Mouse (Mus musculus): ENCODE data around the gene Oas3. TPM values are rescaled to one million over a fixed set of nuclear protein-coding genes. Genes with fewer than 3 reads are reported as not detected.
A peak's percentile ranks its signal among the peaks of the same experiment; 100 is the strongest.
"Not testable (repeated sequence)": the region's sequence is repeated elsewhere in the genome, so short reads cannot be mapped to it uniquely, and the experiment has no call there.

Oas3 gene
- 0.22 and 0.41 TPM in 2 replicates for total RNA-seq (2021)
- long read RNA-seq, experiment 1, partial matches to known transcripts: 0 of 1 reads
- long read RNA-seq, experiment 1, other reads (novel, unspliced or antisense): 1 of 1 reads
- long read RNA-seq, experiment 2: 0 reads

- no peak for DNase-seq
These were observed at the start of gene Oas3 for GRCm38 (mm10) chr5:120777478-120777877. Oas3 (minus strand) TSS chr5:120777661.

GRCm38 (mm10) chr5:120818999-120819398 is 41.5 kb upstream of the Oas3 start:
- DNase-seq: no peak

GRCm38 (mm10) chr5:120815949-120816348 is 38.5 kb upstream of the Oas3 start:
- DNase-seq: peak; percentile 40

- peak; percentile 5 for DNase-seq
These were observed 35.6 kb upstream of the Oas3 start for GRCm38 (mm10) chr5:120813023-120813422.

- DNase-seq: peak; percentile 91
These were observed 34.7 kb upstream of the Oas3 start, which contains the start of gene Oas1c for GRCm38 (mm10) chr5:120811951-120812819. Oas1c (minus strand) TSS chr5:120812514.

DNA sequence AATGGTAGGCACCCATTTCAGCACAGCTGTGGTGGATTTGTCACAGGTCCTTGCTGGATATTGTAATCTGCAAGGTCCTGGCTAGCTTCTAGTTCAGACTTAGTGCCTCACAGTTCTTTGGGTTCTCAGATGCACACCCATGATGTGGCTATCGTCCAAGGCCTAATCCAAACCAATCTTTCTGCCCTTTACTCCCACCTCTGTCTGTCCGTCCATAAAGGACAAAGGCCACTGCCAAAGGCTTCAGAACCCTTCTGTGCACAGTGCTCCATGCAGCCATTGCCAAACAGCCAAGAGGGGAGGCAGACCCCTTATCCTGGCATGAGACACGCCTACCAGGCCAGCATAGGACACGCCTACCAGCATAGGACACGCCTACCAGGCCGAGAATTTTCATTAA is 31.7 kb upstream of the Oas3 start:
- DNase-seq: no peak

DNA sequence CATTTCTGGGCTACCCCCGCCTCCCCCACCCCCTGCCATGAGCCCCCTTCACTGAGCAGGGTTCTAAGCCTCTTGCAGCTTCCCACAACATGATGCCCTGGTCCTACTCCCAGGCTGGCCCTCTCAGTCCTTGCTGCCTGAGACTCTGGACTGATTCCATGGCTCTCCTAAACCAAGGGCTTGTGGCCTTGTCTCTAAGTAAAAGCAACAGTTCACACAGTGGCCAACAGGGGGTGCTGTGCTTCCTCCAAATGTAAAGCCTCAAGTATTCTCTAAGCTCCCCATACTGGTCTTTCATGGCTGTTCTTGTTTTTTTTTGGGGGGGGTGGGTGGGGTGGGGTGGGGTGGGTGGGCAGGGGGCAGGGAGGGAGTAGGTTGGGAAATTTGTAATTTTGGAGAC is 29.0 kb upstream of the Oas3 start:
- DNase-seq: peak; percentile 65

- DNase-seq: no peak
These were observed 26.1 kb upstream of the Oas3 start for GRCm38 (mm10) chr5:120803596-120803995.

DNA sequence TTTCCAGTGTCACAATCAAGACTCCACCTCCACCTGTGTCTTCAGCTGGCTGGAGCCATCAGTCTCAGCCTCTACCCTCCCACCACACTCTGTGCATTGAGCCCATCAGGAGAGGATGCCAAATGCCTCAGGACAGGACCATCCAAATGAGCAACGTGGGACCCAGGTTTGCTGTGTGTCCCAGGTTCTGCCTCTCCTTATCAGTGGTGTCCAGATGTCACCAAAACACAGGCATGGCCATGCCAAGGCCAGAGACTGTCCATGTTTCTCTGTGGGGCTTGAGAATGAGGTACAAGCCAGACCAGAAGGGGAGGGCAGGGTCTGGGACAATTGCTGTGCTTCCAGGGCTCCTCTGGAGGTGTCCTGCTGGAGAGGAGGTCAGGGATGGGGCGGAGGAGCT is 21.5 kb upstream of the Oas3 start:
- DNase-seq: not testable (repeated sequence)

DNA sequence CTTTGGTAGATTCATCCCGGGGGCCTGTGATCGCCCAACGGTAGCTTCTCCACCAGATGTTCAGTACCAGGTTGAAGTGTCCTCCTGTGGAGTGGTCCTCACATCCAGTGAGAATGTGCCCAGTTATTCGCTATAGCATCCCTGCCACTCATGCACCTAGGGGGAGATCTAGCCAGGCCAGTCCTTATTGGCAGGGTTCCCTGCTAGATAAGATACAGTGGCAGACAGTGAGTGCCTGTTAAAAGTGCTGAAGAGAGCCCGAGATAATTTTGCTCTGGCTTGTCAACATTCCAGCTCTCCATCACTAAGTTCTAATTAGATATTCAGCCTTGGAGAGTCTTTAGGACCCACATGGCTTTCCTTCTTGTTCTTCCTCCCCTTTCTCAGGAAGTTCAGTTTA is 20.7 kb upstream of the Oas3 start:
- DNase-seq: not testable (repeated sequence)

DNA sequence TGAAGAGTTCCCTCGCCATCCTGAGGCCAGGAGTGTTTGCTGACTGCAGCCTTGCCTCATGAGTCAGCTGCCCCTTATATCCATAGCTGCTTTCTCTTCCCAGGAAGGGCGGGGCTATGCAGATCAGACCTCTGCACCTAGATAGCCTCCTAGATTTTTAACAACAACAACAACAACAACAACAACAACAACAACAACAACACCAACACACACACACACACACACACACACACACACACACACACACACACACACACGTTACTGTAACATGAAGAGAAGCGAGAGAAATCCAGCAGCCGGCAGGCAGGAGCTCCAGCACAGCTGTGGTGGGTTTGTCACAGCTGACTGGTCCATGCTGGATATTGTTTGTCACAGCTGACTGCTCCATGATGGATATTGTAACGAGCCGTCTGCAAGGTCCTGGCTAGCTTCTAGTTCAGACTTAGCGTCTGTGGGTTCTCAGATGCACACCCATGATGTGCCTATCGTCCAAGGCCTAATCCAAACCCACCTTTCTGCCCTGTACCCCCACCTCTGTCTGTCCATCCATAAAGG is 18.1 kb upstream of the Oas3 start, which contains the start of gene Oas1e:
TSS of gene Oas1e (minus strand) at position 51 of the 555 bp plus-strand sequence.
- DNase-seq: not testable (repeated sequence)

DNA sequence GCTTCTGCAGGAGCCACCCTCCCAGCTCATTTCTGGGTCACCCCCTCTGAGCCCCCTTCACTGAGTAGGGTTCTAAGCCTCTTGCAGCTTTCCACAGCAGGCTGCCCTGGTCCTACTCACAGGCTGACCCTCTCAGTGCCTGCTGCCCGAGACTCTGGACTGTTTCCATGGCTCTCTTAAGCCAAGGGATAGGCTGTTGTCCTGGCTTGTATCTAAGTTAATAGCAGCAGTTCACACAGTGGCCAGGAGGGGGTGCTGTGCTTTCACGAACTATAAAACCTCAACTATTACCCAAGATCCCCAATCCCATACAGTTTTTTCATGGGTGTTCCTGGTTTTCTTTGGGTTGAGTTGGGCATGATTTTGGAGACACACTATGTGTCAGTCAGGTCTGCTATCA is 15.6 kb upstream of the Oas3 start:
- peak; percentile 70 for DNase-seq

GRCm38 (mm10) chr5:120787042-120787441 is 9.6 kb upstream of the Oas3 start:
- DNase-seq: no peak

DNA sequence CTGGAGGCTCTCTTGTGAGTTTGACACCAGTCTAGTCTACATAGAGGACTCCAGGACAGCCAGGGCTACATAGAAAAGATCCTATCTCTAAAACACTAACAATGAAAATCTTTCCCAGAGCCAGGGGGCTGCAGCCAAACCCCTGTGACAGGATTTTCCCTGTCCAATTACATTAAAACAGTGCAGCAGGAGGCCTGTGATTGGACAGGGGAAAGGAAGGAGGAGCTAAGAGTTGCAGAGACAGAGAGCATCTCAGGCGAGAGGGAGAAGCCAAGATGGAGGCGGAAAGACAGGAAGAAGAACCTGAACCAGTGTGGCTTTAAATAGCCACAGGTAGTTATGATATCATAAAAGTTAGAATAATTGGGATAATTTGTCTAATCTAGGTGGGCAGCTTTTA is 5.0 kb upstream of the Oas3 start:
- no peak for DNase-seq

DNA sequence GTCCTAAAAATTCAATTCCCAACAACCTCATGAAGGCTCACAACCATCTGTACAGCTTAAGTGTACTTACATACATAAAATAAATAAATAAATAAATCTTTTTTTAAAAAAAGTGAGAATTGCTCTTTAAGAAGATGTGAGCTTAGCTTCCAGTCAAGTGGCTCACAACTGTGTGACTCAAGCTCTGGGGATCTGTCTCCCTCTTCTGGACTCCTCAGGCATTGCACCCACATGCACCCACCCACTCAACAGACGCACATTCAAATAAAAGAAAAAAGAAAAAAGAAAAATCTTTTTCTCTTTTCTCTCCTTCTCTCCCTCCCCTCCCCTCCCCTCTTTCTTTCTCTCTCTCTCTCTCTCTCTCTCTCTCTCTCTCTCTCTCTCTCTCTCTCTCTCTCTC is 4.2 kb upstream of the Oas3 start:
- DNase-seq: no peak

DNA sequence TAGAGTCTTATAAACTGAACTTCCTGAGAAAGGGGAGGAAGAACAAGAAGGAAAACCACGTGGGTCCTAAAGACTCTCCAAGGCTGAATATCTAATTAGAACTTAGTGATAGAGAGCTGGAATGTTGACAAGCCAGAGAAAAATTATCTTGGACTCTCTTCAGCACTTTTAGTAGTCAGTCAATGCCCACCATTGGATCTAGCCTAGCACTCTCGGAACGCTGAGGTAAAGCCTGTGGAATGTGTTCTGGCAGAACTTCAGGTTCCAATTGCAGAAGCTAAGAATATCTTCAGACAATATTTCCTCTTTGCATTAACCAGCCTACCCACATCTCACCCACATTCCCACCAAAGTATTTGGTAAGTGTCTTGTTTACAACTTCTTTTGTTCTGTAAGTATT is 2.5 kb upstream of the Oas3 start:
- no peak for DNase-seq

- DNase-seq: no peak
These were observed 1.5 kb upstream of the Oas3 start for GRCm38 (mm10) chr5:120778941-120779340.

DNA sequence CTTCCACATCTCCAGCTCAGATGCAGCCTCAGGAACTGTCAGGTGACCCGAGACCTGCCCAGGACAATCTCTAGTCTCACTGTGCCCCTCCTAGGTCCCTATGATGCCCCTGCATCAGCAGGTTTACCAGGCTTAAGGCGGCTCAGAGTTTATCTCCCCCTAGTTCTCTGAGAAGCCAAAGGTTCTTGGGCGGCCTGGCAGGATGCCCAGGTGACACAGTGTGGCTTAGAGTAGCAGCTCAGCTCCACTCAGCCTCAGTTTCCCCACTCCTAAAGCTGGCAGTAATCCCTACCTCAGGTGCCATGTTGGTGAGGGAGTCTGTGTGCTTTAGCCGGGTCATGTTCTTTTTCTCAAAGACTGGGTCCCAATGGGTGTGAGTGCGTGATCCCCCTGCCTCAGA is 660 bp downstream of the Oas3 start:
- no peak for DNase-seq

- DNase-seq: no peak
These were observed 2.0 kb downstream of the Oas3 start for GRCm38 (mm10) chr5:120775287-120775985.

GRCm38 (mm10) chr5:120769396-120769795 is 8.1 kb downstream of the Oas3 start:
- no peak for DNase-seq

- no peak for DNase-seq
These were observed 12.5 kb downstream of the Oas3 start for GRCm38 (mm10) chr5:120765010-120765409.

- peak; percentile 27 for DNase-seq
These were observed 15.6 kb downstream of the Oas3 start for GRCm38 (mm10) chr5:120761901-120762300.

- DNase-seq: no peak
These were observed 23.2 kb downstream of the Oas3 start for GRCm38 (mm10) chr5:120754215-120754614.
